Mouse (Mus musculus) right cerebral cortex, postnatal 4 days (tissue): Measurements from ENCODE around the gene Isg20l2.
A peak's percentile ranks its signal among the peaks of the same experiment; 100 is the strongest.

Experiments
- DNase-seq: peaks from one replicate; pipeline ENCODE4 v3.0.0-alpha.2; 2022

Gene Isg20l2

GRCm38 (mm10) chr3:87913491-87913890 lies 16.6 kb upstream of the Isg20l2 start:
- no peak for DNase-seq

GRCm38 (mm10) chr3:87913891-87914290 lies 16.2 kb upstream of the Isg20l2 start:
- DNase-seq: no peak

GRCm38 (mm10) chr3:87916990-87917389 lies 13.1 kb upstream of the Isg20l2 start:
- DNase-seq: no peak

DNA sequence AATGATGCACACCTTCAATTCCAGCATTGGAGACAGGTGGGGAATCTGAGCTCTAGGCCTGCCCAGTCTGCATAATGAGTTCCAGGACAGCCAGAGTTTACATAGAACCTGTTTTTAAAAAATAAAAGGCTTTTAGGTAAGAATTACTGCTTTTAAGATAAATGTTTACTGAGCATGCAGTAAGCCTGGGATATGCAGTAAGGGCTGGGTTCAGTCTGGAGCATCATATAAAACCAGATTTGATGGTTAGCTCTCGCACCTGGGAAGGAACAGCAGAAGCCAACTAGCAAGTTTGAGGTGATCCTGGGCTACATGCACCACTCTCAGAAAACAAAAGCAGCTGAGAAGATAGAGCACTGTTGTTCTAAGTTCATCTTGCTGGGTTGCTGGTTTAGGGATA lies 11.6 kb upstream of the Isg20l2 start:
- DNase-seq: no peak

GRCm38 (mm10) chr3:87919336-87920108 lies 10.6 kb upstream of the Isg20l2 start, which contains the start of gene Mrpl24:
Gene Mrpl24, plus strand, starts transcription at chr3:87919506.
- DNase-seq: peak; percentile 66

GRCm38 (mm10) chr3:87920270-87920943 lies 9.7 kb upstream of the Isg20l2 start:
- no peak for DNase-seq

- no peak for DNase-seq
Measured at GRCm38 (mm10) chr3:87924996-87925395, 5.1 kb upstream of the Isg20l2 start.

- DNase-seq: no peak
Measured at GRCm38 (mm10) chr3:87927452-87927851, 2.7 kb upstream of the Isg20l2 start.

- no peak for DNase-seq
Measured at GRCm38 (mm10) chr3:87929341-87930077, 605 bp upstream of the Isg20l2 start.

- no peak for DNase-seq
Measured at GRCm38 (mm10) chr3:87934026-87934425, 3.9 kb downstream of the Isg20l2 start.

DNA sequence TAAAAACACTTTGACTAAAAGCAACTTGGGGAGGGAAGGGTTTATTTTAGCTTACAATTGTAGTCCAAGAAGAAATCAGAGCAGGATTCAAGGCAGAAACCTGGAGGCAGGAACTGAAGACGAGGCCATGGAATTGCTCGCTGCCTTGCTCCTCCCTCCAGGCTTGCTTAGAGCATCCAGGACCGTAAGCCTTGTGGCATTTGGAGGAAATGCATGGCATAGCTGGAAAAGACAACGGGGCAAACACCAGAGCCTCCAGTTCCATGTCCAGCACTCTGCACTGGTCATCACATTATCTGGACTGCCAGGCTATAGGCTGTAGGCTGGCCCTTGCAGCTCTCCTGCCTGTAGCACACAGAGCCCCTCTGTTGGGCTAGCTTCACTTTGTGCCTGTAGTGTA lies 4.4 kb downstream of the Isg20l2 start:
- DNase-seq: no peak

- no peak for DNase-seq
Measured at GRCm38 (mm10) chr3:87935201-87935600, 5.1 kb downstream of the Isg20l2 start.

DNA sequence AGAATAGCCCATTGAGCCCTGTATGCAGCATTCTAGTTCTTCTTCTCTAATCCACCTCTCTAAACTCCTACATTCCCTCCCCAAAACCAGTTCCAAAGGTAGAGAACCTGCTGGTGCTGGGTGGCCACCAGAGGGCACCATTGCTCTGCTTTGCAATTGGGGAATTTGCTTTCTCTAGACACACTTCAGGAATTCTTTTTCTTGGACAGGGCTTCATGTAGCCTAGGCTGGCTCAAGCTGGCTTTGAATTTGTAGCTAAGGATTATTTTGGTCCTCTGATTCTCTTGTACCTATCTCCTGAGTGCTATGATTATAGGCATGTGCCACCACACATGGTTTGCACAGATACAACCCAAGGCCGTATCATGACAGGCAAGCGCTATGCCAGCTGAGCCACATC lies 5.7 kb downstream of the Isg20l2 start:
- DNase-seq: peak; percentile 95

DNA sequence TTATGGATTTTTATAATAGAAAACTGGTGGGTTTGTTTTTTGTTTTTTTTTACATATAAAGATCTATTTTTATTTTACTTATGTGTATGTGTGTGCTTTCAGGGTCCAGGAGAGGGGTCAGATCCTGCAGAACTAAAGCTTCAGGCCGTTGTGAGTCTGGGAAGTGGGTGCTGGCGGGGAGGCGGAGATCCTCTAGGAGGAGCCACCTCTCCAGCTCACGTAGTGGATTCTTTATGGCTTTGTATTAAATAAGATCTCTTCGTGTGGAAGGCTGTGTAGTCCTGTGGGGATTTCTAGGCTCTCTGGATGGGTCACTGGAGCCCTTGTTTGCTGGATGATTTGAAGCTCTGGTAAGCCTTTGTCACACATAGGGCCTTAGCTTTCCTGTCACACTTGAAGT lies 10.5 kb downstream of the Isg20l2 start:
- DNase-seq: no peak

DNA sequence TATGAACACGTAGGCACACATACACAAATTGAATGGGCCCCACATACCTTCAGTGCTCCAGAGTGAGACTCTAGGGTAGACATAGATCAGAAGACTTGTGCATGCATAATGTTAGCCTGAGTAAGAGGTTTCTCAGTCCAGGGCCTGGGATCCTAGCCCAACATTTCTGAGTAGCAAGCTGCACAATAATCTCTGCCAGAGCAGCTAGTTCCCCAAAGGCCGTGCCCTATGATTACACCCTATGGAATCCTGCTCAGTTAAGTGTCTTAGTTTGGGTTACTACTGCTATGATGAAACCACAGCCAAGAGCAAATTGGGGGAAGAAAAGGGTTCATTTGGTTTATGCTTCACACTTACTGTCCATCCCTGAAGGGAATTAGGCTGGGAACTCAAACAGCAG lies 12.4 kb downstream of the Isg20l2 start:
- DNase-seq: no peak

GRCm38 (mm10) chr3:87943586-87943985 lies 13.5 kb downstream of the Isg20l2 start:
- no peak for DNase-seq

DNA sequence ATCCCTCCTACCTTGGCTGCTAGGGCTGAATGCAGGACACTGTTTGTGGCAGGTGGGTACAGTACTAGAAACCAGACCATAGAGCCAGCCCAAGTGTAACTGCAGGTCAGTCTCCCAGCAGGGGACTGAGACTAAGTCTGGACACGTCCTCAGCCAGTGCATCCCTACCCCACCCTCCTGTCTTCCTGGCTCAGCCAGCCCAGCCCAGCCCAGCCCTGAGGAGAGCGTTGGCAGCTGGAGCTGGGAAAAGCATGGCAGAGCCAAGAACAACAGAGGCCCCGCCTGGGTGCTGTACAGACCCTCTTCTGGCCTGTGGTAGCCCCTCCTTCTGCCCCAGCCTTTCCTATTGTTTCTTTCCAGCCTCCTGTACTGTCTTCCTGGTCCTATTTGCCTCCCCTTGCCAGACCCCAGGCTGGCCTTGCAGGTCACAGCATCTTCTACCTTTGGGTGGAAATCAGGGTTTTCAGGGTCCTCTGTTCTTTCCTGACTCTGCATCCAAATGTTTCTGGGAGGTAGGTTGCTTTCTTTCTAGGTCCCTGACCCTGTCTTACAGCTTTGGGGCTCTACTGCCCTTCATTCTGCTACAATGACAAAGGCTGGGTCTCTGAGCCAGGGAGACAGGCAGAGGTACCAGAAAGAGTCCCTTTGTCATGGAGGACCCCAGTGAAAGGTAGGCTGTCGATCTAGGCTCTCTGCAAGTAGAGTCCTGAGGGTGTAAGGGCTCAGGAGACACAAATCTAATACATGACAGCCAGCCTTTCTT lies 14.9 kb downstream of the Isg20l2 start:
- DNase-seq: no peak

- no peak for DNase-seq
Measured at GRCm38 (mm10) chr3:87945781-87946540, 15.8 kb downstream of the Isg20l2 start.

- no peak for DNase-seq
Measured at GRCm38 (mm10) chr3:87946541-87946860, 16.4 kb downstream of the Isg20l2 start.

GRCm38 (mm10) chr3:87947056-87947810 lies 17.1 kb downstream of the Isg20l2 start:
- DNase-seq: no peak

GRCm38 (mm10) chr3:87947811-87948199 lies 17.7 kb downstream of the Isg20l2 start:
- no peak for DNase-seq
